Comparison of ENCODE assay signal across 29 mouse cellular contexts in genomic region chr11:62540969-62541368, GRCm38 (mm10).
"Had no signal": no experiment of that assay in that cellular context is flagged by ENCODE, and none has a peak within 500 bp of the region (broad histone marks: within the 10 kb centered on the region; RNA-seq: fewer than 3 reads in every experiment).

No protein-coding gene starts in this region.

- H3K4me3 ChIP-seq: heart, embryonic 13.5 days; heart, embryonic 15.5 days; hindbrain, embryonic 10.5 days; hindbrain, embryonic 12.5 days; hindbrain, embryonic 13.5 days; hindbrain, embryonic 15.5 days; intestine, embryonic 15.5 days; kidney, embryonic 15.5 days; layer of hippocampus, adult 2 months; left cerebral cortex, adult 2 months had no signal

- H3K9ac ChIP-seq: heart, embryonic 13.5 days; heart, embryonic 15.5 days; hindbrain, embryonic 12.5 days; hindbrain, embryonic 13.5 days; hindbrain, embryonic 14.5 days; hindbrain, embryonic 15.5 days; intestine, embryonic 15.5 days; kidney, embryonic 15.5 days had no signal

- H3K27me3 ChIP-seq: hindbrain, embryonic 12.5 days; hindbrain, embryonic 15.5 days had no signal

- DNase-seq: heart, postnatal 10 days; heart, postnatal 14 days; heart, postnatal 36 days; heart, postnatal 4 days; kidney, adult 11 months; kidney, adult 18-20 months; kidney, adult 2 months; kidney, adult 8-10 months; kidney, adult 9 months; kidney, postnatal 10 days; kidney, postnatal 14 days; kidney, postnatal 25 days; kidney, postnatal 36 days; kidney, postnatal 4 days; layer of hippocampus, adult 9-11 months; layer of hippocampus, postnatal 36 days had no signal

- H3K27ac ChIP-seq: heart, embryonic 13.5 days; heart, embryonic 15.5 days; hindbrain, embryonic 10.5 days; hindbrain, embryonic 12.5 days; hindbrain, embryonic 13.5 days; hindbrain, embryonic 14.5 days; hindbrain, embryonic 15.5 days; hindbrain, postnatal 0 days; intestine, embryonic 15.5 days; kidney, embryonic 15.5 days; kidney, postnatal 0 days; layer of hippocampus, adult 2 months; left cerebral cortex, adult 2 months had no signal

- H3K4me2 ChIP-seq: heart, embryonic 13.5 days; heart, embryonic 15.5 days; hindbrain, embryonic 12.5 days; hindbrain, embryonic 13.5 days; hindbrain, embryonic 14.5 days; hindbrain, embryonic 15.5 days; intestine, embryonic 15.5 days; kidney, embryonic 15.5 days had no signal

- H3K36me3 ChIP-seq: heart, embryonic 13.5 days; heart, embryonic 15.5 days; hindbrain, embryonic 12.5 days; hindbrain, embryonic 13.5 days; hindbrain, embryonic 15.5 days; intestine, embryonic 15.5 days; kidney, embryonic 15.5 days had no signal

- H3K9me3 ChIP-seq: heart, embryonic 13.5 days; heart, embryonic 15.5 days; hindbrain, embryonic 10.5 days; hindbrain, embryonic 12.5 days; hindbrain, embryonic 13.5 days; hindbrain, embryonic 15.5 days; intestine, embryonic 15.5 days; kidney, embryonic 15.5 days had no signal
